Mouse (Mus musculus) heart, postnatal 14 days (tissue): ENCODE results near the gene Sorcs3. TPM values are rescaled to one million over a fixed set of nuclear protein-coding genes. Genes with fewer than 3 reads are reported as not detected.
A peak's percentile ranks its signal among the peaks of the same experiment; 100 is the strongest.

Experiments used
- DNase-seq, 2 experiments: peaks; one replicate each; pipeline ENCODE4 v3.0.0; 2021 to 2022
- intact Hi-C: fragments of 180-260 bp; cut with DNase I; formaldehyde crosslinking; loops from one replicate; pipeline ENCODE4 v1.15.1; 2025
- long read RNA-seq, 2 experiments: library from polyadenylated mRNA; stranded (forward); transcript quantifications; one replicate each; pipeline ENCODE4 v2.0.0; 2021
- total RNA-seq, 2 experiments: library from RNA; stranded (reverse); gene quantifications; 2 replicates each; pipeline ENCODE4 v1.2.3; 2021

The Sorcs3 gene
- total RNA-seq, result under 1 TPM in 1 of 2 experiments, not detected in 1; 0.05 TPM
- long read RNA-seq, experiment 1, result 0 reads
- long read RNA-seq, experiment 2, result 0 reads

- intact Hi-C loops, result loop anchor here (10.0 kb wide), 2 partner anchors 189 to 1539 kb away; no protein-coding TSS in a partner anchor
Measured at GRCm38 (mm10) chr19:48205929-48206814, at the start of gene Sorcs3. Gene Sorcs3, plus strand, starts transcription at chr19:48206025.

DNA sequence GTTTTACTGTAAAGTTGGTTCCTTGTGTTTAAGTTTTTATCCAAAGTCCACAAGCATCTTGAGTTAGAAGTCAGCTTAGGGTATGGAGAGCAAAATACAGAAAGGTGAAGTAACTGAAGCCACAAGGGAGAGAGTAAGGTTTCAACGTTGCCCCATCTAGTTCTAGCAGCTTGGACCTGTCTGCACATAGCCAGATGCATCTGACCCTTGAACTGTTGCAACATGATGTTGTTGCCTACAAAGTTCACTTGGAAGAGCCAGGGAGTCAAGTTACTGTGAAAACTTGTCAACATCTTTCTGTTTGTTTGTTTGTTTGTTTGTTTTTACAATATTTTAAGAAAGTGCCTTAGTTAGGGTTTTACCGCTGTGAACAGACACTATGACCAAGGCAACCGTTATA is 40.5 kb upstream of the Sorcs3 start:
- intact Hi-C loops, result no loop called here
- no peak for DNase-seq

More at GRCm38 (mm10) chr19:48205929-48206814, at the start of gene Sorcs3:
- DNase-seq, result no peak

DNA sequence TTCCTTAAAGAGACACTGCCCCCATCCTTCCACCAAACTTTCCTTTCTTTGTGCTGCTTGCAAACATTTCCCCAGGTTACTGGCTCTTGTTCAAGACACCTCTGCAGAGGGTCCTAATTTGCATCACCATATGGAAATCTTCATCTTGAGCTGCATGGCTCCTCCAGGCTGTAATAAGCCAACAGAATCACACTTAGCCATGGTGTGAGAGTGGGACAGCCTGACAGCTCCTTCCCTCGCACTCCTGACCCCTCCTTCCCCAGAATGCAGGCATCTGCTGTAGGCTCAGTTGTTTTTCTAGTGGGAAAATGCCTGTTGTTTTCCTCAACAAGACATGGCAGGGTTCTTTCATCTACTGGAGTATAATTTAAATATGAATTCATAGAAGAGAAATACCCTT is 38.7 kb upstream of the Sorcs3 start:
- DNase-seq, result no peak
- intact Hi-C loops, result no loop called here

GRCm38 (mm10) chr19:48168284-48168683 is 37.5 kb upstream of the Sorcs3 start:
- peak in 1 of 2 experiments; percentile 5 for DNase-seq
- intact Hi-C loops, result no loop called here

DNA sequence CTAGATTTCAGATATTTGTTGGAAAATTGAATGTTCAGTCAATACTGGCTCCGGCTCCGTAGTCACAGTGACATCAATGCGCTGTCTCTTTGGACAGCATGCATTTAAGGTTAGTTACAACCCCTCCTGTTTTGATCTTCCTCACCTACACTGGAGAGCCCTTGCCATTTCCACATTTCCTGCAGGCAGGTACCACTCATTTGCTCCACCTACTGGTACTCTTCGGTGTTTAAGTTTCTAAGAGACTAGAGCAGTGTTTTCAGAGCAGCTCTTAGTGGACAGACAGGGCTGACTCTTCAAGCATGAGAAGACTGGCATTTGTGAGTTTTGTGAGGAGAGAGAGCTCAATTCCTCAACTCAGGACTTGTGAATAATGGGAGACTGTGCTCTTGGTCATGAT is 31.1 kb upstream of the Sorcs3 start:
- DNase-seq, result no peak
- intact Hi-C loops, result no loop called here

GRCm38 (mm10) chr19:48203928-48204470 is 1.8 kb upstream of the Sorcs3 start:
- DNase-seq, result peak; percentile 34 to 62
- intact Hi-C loops, result loop anchor here (10.0 kb wide), 2 partner anchors 191 to 1541 kb away; no protein-coding TSS in a partner anchor

DNA sequence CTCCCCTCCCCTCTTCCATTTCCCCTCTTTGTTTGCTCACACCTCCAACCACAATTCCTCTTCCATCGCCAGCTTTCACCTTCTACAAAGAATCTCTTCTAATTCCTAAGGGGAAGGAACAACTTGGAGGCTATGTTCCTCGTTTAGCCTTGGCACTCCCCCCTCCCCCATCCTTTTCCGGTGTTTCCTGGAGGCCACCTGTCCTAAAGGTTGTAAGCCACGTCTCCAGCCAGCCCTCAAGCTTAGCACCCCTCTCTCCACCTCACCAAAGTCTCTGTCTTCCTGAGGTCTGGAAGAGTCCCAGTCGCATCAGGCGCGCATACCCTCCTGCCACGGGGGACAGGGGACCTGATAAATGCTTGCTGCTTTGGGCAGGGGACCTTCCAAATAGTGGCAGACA is 1.3 kb upstream of the Sorcs3 start:
- DNase-seq, result no peak
- intact Hi-C loops, result loop anchor here (10.0 kb wide), 2 partner anchors 190 to 1540 kb away; no protein-coding TSS in a partner anchor

GRCm38 (mm10) chr19:48204892-48205761 is 698 bp upstream of the Sorcs3 start:
- intact Hi-C loops, result loop anchor here (10.0 kb wide), 2 partner anchors 190 to 1540 kb away; no protein-coding TSS in a partner anchor
- DNase-seq, result no peak

GRCm38 (mm10) chr19:48206861-48207730 is 1.3 kb downstream of the Sorcs3 start:
- no peak for DNase-seq
- intact Hi-C loops, result loop anchor here (10.0 kb wide), 2 partner anchors 188 to 1538 kb away; no protein-coding TSS in a partner anchor

GRCm38 (mm10) chr19:48207731-48208370 is 2.0 kb downstream of the Sorcs3 start:
- intact Hi-C loops, result loop anchor here (10.0 kb wide), 2 partner anchors 187 to 1537 kb away; no protein-coding TSS in a partner anchor

DNA sequence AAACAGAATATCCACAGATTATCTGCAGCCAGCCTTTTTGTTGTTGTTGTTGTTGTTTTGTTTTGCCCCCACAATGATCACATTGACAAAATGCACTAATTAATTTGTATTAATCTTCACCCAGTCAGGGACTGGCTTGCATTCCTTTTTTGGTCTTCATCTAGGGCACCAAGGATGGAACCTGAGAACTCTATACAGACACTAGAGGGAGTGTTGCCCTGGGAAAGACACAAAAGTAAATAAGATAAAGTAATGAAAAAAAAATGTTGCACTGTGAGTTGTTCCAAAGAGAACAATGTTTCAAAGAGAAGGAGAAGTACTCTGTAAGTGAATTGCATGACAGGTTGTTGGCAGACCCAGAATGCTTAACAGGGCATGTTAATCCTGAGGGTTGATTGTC is 9.6 kb downstream of the Sorcs3 start:
- intact Hi-C loops, result no loop called here
- no peak for DNase-seq

More at GRCm38 (mm10) chr19:48207731-48208370, 2.0 kb downstream of the Sorcs3 start:
- DNase-seq, result no peak

DNA sequence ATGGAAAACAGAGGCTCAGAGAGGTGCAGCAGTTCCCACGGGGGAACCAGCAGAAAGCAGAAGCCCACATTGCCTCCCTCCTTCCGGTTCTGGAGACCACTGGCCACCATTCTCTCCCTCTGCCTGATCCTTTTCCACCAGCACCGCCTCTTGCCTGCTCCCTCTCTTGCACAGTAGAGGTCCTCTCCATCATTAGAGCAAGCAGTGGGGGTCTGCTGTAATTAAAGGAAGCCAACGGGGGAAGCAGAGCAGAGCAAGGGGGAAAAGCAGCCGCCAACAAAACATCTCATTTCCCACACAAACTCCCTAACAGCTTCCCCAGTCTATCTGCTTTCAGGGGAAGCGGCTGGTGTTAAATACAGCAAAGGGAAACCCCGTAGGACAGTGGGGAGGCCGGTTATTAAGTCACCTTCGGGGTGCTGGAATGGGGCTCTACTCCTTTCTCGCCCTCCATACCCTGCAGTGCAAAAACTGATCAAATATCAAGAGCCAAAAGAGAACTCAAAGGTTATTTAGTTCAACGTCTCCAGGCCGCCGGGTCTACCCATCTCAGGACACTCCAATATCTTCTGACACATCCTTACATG is 32.1 kb downstream of the Sorcs3 start:
- no peak for DNase-seq
- intact Hi-C loops, result no loop called here

GRCm38 (mm10) chr19:48238391-48238790 is 32.6 kb downstream of the Sorcs3 start:
- no peak for DNase-seq
- intact Hi-C loops, result no loop called here

DNA sequence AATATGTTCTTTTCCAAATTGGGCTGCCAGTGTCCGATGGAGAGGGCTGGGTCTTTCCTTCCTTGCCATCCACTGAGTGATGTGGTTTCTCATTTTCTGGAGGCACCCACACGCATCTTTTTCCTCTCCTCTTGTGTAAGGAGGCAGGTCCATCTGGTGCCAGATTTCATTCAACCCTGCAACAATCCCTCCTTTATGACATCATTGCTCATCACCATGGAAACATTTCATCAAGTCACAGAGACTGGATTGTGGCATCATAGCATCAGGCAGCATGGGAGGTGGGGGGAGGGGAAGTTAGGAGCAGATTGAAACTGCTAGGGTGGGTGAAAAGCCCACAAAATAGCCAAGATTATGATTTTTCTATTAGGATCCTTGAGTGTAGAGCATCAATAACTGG is 35.1 kb downstream of the Sorcs3 start:
- intact Hi-C loops, result no loop called here
- no peak for DNase-seq

- intact Hi-C loops, result no loop called here
- no peak for DNase-seq
Measured at GRCm38 (mm10) chr19:48244036-48244435, 38.2 kb downstream of the Sorcs3 start.

DNA sequence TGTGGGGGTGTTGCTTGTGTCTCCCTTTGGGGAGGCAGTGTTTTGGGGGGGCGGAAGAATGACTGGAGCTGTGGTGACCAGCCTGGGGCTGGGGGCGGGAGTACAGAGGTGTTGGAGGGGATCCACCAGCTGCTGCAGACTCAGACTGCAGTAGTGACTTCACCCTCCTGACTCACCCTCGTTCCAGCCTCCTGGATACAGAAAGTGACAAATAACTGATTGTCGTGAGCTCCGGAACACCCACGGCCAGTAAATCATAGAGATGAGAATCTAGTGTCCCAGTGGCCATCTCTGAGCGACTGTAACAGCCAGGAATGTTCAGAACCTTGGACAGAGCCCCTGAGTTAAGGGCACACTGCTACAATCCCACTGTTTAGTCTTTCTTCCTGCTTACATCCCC is 53.4 kb downstream of the Sorcs3 start:
- peak in 1 of 2 experiments; percentile 9 for DNase-seq
- intact Hi-C loops, result no loop called here

DNA sequence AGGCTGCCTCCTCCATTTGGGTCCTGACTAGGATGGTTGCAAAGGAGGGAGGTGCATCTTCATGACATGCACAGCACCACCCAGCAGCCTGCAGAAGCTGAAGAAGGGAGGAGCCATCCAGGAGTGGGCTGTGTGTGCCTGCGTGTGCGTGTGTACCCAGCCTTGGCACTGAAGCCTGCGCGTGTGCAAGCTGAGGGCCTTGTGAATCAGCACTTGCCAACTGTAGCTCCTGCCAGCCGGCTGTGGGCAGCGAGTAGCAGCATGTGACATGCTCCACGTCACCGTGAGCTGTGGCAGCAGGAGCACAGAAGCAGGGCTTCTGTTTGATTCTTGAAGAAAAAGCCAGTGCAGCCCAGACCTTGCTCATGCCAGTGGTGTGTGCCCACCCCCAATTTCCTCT is 54.8 kb downstream of the Sorcs3 start:
- intact Hi-C loops, result no loop called here
- DNase-seq, result no peak

- no peak for DNase-seq
- intact Hi-C loops, result no loop called here
Measured at GRCm38 (mm10) chr19:48263750-48264149, 57.9 kb downstream of the Sorcs3 start.

GRCm38 (mm10) chr19:48280273-48280672 is 74.4 kb downstream of the Sorcs3 start:
- no peak for DNase-seq
- intact Hi-C loops, result no loop called here
